Mouse (Mus musculus) limb, embryonic 12.5 days (tissue): ENCODE results near the gene Lrrtm3. TPM values are rescaled to one million over a fixed set of nuclear protein-coding genes. Genes with fewer than 3 reads are reported as not detected.
A peak's percentile ranks its signal among the peaks of the same experiment; 100 is the strongest.

Experiments used
- ATAC-seq: fragments of 200-750 bp; cut with Nextera tagmentation; 2 replicates; pipeline ENCODE4 v1.8.0; 2017; ENCODE audit warnings: low read depth, moderate TSS enrichment; ENCODE audit not compliant: insufficient number of reproducible peaks, insufficient read depth, low FRiP score, low TSS enrichment
- H3K27ac ChIP-seq: fragments of 300-500 bp; sonication (generic); 2 replicates; pipeline ENCODE4 v1.5.1; 2016; ENCODE audit warnings: mild to moderate bottlenecking, moderate library complexity
- H3K27me3 ChIP-seq: fragments of 300-500 bp; sonication (generic); 2 replicates; pipeline ENCODE4 v1.6.1; 2016; ENCODE audit warnings: mild to moderate bottlenecking, moderate library complexity
- H3K36me3 ChIP-seq: fragments of 300-500 bp; sonication (generic); 2 replicates; pipeline ENCODE4 v1.6.1; 2016; ENCODE audit warnings: mild to moderate bottlenecking, moderate library complexity
- H3K4me1 ChIP-seq: fragments of 300-500 bp; sonication (generic); replicated peaks from 2 replicates; pipeline ENCODE4 v1.6.1; 2016
- H3K4me2 ChIP-seq: fragments of 300-500 bp; sonication (generic); 2 replicates; pipeline ENCODE4 v1.6.1; 2016; ENCODE audit warnings: mild to moderate bottlenecking, moderate library complexity
- H3K4me3 ChIP-seq: fragments of 300-500 bp; sonication (generic); replicated peaks from 2 replicates; pipeline ENCODE4 v1.5.1; 2016; ENCODE audit warnings: mild to moderate bottlenecking
- H3K9ac ChIP-seq: fragments of 300-500 bp; sonication (generic); replicated peaks from 2 replicates; pipeline ENCODE4 v1.6.1; 2016; ENCODE audit warnings: mild to moderate bottlenecking, moderate library complexity
- H3K9me3 ChIP-seq: fragments of 300-500 bp; sonication (generic); 2 replicates; pipeline ENCODE4 v1.6.1; 2016; ENCODE audit warnings: mild to moderate bottlenecking, moderate library complexity
- WGBS: fragments of 180-500 bp; shearing (Covaris S2); methylation state at CpG from one replicate; pipeline ENCODE4 v1.1.7; 2016; 5-methylcytosine and 5-hydroxymethylcytosine counted together
- polyA plus RNA-seq: library from polyadenylated mRNA; unstranded; fragments of >200 nt; fragmentation: Nextera tagmentation; extraction: Ambion mirVana; gene quantifications from 2 replicates; pipeline ENCODE4 v1.2.1, GENCODE M21; 2016

Gene Lrrtm3
- polyA plus RNA-seq: 0.83 and 1.1 TPM in 2 replicates

DNA sequence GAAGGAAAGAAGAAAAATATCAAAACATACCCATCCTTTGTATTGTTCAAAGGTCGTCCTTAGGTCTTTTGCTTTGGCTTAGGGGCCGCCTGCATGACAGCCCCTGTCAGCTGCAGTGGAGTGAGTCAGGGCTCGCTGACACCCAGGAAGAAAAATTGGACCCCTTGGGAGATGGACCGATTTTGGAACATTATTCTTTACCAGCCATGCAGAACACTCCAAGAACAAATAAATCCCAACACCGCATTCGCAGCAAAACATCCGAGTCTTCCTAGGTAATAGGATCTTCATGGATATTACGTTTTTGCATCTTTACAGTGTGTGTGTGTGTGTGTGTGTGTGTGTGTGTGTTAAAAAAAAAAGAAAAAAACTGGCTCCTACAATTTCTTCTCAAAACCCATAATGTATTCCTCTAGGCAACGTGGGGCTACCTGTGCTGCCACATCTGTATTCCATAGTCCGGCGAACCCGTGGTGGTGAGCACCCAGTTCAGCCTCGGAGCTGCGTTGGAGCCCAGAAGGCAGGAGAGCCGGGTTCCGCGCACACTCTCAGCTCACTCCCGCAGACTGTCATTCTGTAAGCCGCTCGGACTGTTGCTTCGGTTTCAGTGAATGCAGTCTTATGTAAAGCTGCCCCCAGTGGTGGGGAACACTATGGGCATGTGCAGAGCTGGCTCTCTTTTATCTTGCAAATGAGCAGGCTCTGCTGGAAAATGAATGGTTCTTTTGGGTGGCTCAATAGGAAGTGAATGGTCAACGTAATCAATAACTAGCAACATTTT is at the start of gene Lrrtm3:
Gene Lrrtm3, minus strand, starts transcription at position 598 of the 781 bp plus-strand sequence.
- H3K4me2 ChIP-seq: peak within 1 kb of the TSS; percentile 60
- peaks cover 53% of the 10 kb centered on the region for H3K27me3 ChIP-seq
- 0 out of 2 replicates have a peak, but pooled peaks have one; percentile 54 for ATAC-seq

DNA sequence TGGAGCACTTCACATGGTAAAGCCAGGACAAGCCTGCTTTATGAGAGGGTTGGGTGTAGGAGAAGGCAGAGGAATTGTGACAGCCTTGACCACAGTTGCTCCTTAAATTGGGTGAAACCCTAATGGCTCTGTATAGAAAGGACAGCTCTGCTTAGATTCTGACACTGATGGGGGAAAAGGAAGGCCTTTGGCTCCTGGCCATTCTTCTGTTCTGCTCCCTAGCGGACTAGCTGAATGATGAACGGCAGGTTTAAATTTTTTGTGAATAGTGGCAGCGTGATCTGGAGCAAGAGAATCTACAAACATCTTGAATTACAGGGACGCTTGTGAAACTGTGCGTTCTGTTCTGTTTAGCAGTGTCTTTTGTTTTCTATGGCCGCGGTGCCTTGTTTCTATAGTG is 45.4 kb upstream of the Lrrtm3 start:
- H3K4me2 ChIP-seq: no peak overlapping the region
- H3K9me3 ChIP-seq: no peaks in the 10 kb centered on the region
- H3K27me3 ChIP-seq: no peaks in the 10 kb centered on the region
- no peaks in the 10 kb centered on the region for H3K36me3 ChIP-seq
- peak overlapping the region; percentile 31; the same call in 1 of the 2 replicates for H3K27ac ChIP-seq
- no peak overlapping the region for H3K9ac ChIP-seq
- ATAC-seq: no peak
- WGBS: 66% methylated on average over 7 of the region's 7 CpGs
- H3K4me3 ChIP-seq: no peak overlapping the region
- H3K4me1 ChIP-seq: 0 out of 2 replicates have a peak, but pooled peaks cover 2% of the 10 kb centered on the region

More for the DNA sequence above, at the start of gene Lrrtm3:
- Histone ChIP-seq H3K4me1 (peaks cover 21% of the 10 kb centered on the region), H3K36me3 (no peaks in the 10 kb centered on the region), H3K9me3 (no peaks in the 10 kb centered on the region), H3K4me3 (peak within 1 kb of the TSS; percentile 31), H3K9ac (0 out of 2 replicates have a peak within 1 kb of the TSS, but pooled peaks have one; percentile 31), H3K27ac (no peak within 1 kb of the TSS)
- WGBS: 3% methylated on average over 22 of the region's 22 CpGs

DNA sequence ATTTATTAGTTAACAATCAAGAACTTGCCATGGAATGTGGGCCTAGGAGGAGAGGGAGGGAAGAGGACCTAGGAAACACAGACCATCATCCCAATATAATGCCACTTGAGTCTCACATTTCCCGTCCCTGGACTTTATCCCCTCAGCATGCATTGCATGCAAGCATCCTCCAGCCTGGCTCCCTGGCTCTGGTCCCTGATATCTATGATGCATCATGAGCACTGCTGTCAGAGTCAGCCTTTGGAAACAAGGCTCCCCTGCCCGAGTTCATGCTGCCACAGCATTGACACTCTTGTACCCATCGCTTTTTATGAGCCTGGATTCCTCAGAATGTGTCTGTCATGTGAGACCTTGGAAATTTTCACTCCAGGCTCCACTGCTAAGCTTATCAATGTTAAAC is 43.4 kb upstream of the Lrrtm3 start:
- no peak overlapping the region for H3K4me3 ChIP-seq
- H3K9ac ChIP-seq: no peak overlapping the region
- no peak overlapping the region for H3K4me2 ChIP-seq
- no peak overlapping the region for H3K27ac ChIP-seq
- 82% methylated on average over 3 of the region's 3 CpGs for WGBS
- no peaks in the 10 kb centered on the region for H3K9me3 ChIP-seq
- no peaks in the 10 kb centered on the region for H3K27me3 ChIP-seq
- ATAC-seq: no peak
- H3K4me1 ChIP-seq: 0 out of 2 replicates have a peak, but pooled peaks cover 2% of the 10 kb centered on the region
- H3K36me3 ChIP-seq: no peaks in the 10 kb centered on the region

DNA sequence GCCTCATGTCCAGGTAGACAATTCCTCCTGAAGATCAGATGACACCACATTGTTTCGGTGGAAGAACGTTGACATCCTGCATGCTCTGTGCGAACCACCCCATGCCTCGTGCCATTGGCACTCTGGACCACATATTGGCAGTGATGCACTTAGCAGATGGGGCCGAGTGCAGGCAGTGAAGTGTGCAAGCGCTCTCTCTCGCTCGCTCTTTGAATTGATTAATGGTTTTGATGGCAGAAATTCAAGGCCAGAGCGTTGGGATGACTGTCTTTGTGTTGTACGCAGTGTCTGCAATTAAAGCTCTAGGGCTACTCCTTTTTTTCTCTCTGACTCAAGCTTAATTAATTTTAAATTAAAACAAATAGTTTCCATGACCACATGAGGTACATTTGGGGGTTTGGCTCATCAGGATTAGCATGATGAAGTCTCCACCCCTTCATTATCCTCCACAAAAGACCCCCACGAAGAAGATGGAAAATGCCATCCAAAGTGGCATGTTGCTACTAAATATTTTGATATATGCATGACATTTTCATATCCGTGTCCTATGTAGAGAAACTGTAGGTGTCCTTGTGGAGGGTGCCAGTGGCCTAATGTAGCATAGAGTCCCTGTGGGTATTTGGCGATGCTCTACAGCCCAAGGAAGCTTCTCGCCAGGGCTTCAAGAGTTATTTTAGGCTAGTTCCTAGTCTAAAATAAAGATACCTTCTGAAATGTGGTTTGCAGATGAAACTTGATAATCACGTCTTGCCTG is 40.5 kb upstream of the Lrrtm3 start:
- 86% methylated on average over 15 of the region's 15 CpGs for WGBS
- Histone ChIP-seq H3K36me3 (no peaks in the 10 kb centered on the region), H3K4me1 (0 out of 2 replicates have a peak, but pooled peaks cover 2% of the 10 kb centered on the region), H3K27me3 (no peaks in the 10 kb centered on the region), H3K4me2 (no peak overlapping the region), H3K9ac (no peak overlapping the region), H3K4me3 (no peak overlapping the region), H3K9me3 (no peaks in the 10 kb centered on the region), H3K27ac (no peak overlapping the region)
- ATAC-seq: no peak

DNA sequence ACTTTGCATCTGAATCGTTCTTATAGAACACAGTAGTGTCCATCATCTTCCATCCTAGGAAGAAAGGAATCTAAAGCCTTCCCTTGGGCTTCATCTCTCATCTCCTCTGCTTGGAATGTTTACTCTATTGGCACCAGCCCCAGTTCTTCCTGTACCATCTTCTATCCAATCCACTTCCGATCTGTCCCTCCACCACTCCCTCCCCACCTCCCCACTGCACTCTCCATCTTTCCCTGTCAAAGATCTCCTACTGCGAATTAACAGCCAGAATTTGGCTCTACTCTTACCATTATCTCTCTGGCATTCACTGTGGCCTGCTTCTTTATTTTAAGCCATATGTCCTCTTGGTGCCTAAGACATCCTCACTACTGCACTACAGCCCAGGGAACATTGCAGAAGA is 28.8 kb upstream of the Lrrtm3 start:
- no peak overlapping the region for H3K4me2 ChIP-seq
- H3K27ac ChIP-seq: no peak overlapping the region
- ATAC-seq: no peak
- no peak overlapping the region for H3K4me3 ChIP-seq
- H3K36me3 ChIP-seq: no peaks in the 10 kb centered on the region
- 89% methylated on average over 3 of the region's 3 CpGs for WGBS
- H3K9ac ChIP-seq: no peak overlapping the region
- H3K9me3 ChIP-seq: no peaks in the 10 kb centered on the region
- no peaks in the 10 kb centered on the region for H3K4me1 ChIP-seq
- no peaks in the 10 kb centered on the region for H3K27me3 ChIP-seq

DNA sequence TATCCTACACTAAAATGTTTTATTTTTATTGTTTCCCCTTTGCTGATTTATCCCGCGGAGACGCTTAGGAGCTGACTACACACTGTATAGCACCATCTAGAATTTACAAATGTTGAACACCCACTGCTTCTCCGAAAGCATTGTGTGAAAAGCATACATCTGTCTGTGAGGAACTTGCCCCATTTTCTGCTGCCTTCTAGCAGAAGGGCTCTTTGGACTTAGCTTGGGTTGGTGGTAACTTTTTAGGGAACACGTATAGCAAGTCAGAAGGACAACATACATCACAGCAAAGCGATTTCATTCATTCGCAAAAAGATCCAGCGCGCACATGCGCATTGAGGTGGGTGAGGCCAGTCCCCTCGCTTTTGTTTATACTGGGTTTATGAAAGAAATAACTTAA is 25.2 kb upstream of the Lrrtm3 start:
- WGBS: 89% methylated on average over 11 of the region's 11 CpGs
- no peak for ATAC-seq
- H3K4me2 ChIP-seq: no peak overlapping the region
- H3K27me3 ChIP-seq: no peaks in the 10 kb centered on the region
- H3K4me3 ChIP-seq: no peak overlapping the region
- 0 out of 2 replicates have a peak, but pooled peaks cover 4% of the 10 kb centered on the region for H3K9me3 ChIP-seq
- no peak overlapping the region for H3K27ac ChIP-seq
- no peaks in the 10 kb centered on the region for H3K36me3 ChIP-seq
- H3K9ac ChIP-seq: no peak overlapping the region
- no peaks in the 10 kb centered on the region for H3K4me1 ChIP-seq

DNA sequence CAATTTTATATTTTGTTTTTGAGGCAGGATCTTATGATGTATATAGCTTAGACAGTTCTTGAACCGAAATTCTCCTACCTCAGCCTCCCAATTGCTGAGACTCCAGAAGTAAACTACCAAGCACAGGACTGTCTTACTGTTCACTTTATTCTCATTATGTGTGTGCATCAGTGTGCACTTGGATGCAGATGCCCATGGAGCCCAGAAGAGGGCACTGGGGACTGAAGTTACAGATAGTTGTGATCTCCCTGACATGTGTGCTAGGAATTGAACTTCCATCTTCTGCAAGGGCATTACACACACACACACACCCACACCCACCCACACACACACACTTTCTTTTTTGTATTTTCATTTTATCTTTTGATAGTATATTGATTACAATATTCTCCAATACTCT is 6.5 kb upstream of the Lrrtm3 start:
- no peaks in the 10 kb centered on the region for H3K36me3 ChIP-seq
- H3K9ac ChIP-seq: no peak overlapping the region
- H3K27me3 ChIP-seq: no peaks in the 10 kb centered on the region
- no peak for ATAC-seq
- no peak overlapping the region for H3K4me2 ChIP-seq
- WGBS: 87% methylated on average over 1 of the region's 1 CpGs
- no peaks in the 10 kb centered on the region for H3K4me1 ChIP-seq
- H3K4me3 ChIP-seq: no peak overlapping the region
- no peaks in the 10 kb centered on the region for H3K9me3 ChIP-seq
- H3K27ac ChIP-seq: no peak overlapping the region

DNA sequence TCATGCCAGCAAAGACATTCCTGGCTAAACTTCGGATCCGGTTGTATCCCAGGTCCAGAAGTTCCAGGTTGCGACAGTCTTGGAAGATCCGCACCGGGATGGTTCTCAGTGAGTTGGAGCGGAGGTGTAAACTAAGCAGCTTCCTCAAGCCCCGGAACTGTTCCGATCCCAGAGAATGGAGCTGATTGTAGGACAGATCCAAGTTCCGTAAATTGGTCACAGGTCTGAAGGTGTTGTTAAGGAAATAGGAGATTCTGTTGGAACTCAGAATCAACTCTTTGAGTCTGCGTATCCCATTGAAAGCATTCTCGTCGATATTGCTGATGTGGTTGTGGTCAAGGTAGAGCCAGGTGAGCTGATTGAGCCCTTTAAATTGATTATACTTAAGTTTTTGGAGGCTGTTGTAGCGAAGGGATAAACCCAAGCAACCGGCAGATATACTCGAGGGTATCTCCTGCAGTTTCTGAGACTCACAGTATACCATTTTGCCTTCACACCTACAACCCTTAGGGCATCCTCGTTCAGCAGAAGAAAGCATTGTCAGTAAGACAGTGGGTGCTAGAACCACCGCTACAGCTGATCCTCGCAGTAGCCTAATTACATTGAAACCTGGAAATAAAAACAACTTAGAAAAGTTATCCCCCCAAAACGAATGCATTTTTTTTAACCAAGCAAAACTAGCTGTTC is 1.2 kb downstream of the Lrrtm3 start:
- peaks cover 55% of the 10 kb centered on the region for H3K27me3 ChIP-seq
- 19% methylated on average over 19 of the region's 19 CpGs for WGBS

DNA sequence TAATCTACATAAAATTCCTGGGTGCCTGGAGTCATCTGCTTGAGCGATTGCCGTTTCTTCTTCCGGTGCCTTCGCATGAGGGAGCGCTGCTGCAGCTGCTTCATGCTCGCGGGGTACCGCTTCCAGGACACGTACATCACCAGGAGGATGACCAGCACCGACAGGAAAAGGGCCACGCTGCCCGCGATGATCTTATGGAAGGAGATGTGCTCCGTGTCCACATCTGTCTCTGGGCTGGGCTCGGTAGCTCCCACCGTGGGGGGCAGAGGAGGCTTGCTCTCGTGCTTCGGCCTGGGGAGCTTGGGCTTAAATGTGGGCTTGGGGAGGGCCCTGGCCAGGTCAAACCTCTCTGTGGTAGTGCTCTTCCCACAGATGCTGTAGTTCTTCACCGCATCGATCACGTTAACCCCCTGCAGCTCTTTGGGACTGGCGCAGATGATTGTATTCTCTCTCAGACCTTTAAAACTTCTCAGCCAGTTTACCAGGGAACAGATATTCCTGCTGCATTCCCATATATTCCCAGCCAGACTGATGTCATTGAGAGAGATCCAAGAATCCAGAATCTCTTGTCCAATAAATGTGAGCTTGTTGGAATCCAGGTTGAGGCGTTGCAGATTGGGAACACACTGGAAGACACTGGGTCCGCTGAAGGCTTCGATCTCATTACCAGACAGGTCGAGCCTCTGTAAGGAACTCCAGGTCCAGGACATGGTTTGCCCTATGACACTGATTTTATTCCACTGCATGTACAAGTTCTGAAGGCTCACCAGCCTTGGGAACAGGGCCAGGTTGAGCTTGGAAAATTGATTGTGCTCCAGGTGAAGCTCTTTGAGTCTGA is 1.9 kb downstream of the Lrrtm3 start:
- H3K27ac ChIP-seq: no peak overlapping the region
- peak overlapping the region; percentile 40 for H3K4me3 ChIP-seq
- peaks cover 60% of the 10 kb centered on the region for H3K27me3 ChIP-seq
- H3K9me3 ChIP-seq: no peaks in the 10 kb centered on the region
- H3K36me3 ChIP-seq: no peaks in the 10 kb centered on the region
- H3K4me1 ChIP-seq: peaks cover 21% of the 10 kb centered on the region
- H3K9ac ChIP-seq: no peak overlapping the region
- 4% methylated on average over 26 of the region's 26 CpGs for WGBS
- peak overlapping the region; percentile 71 for H3K4me2 ChIP-seq
- ATAC-seq: no peak

More for the DNA sequence above, 1.2 kb downstream of the Lrrtm3 start:
- Histone ChIP-seq H3K4me3 (no peak overlapping the region), H3K9ac (no peak overlapping the region), H3K4me2 (peak overlapping the region; percentile 3; the same call in 1 of the 2 replicates), H3K27ac (no peak overlapping the region), H3K9me3 (no peaks in the 10 kb centered on the region), H3K4me1 (peaks cover 21% of the 10 kb centered on the region), H3K36me3 (no peaks in the 10 kb centered on the region)
- no peak for ATAC-seq

DNA sequence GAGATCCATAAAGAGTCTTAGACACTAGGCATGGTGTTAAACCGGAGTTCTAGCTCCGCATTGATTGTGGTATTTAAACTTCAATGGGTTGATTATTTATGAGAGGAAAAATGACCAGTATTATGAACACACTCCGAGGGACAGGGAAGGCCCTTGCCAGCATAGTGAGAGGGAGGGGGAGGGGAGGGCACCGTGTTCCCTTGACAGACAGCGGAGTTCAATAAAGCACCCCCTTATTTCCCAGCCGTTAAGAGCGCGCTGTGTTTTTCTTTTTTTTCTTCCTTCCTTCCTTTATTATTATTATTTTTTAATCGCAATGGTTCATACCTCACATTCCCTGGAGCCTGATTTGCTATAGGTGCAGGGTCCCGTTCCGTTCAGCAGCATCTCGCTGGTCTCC is 2.6 kb downstream of the Lrrtm3 start:
- Histone ChIP-seq H3K4me3 (peak overlapping the region; percentile 40), H3K9me3 (no peaks in the 10 kb centered on the region), H3K4me1 (peaks cover 21% of the 10 kb centered on the region), H3K27me3 (peaks cover 61% of the 10 kb centered on the region), H3K27ac (no peak overlapping the region), H3K36me3 (no peaks in the 10 kb centered on the region), H3K4me2 (peak overlapping the region; percentile 71), H3K9ac (no peak overlapping the region)
- WGBS: 0% methylated on average over 12 of the region's 12 CpGs
- no peak for ATAC-seq
